Mouse (Mus musculus): ENCODE results near the gene Rhou.

Rhou gene

GRCm38 (mm10) chr8:123696167-123696566 lies 42.4 kb downstream of the Rhou start:
- DNase-seq (ENCODE audit: low spot score in 2 of 2), result no peak

- DNase-seq (ENCODE audit: low spot score in 2 of 2), result no peak
These were observed 43.6 kb downstream of the Rhou start for GRCm38 (mm10) chr8:123697329-123697728.

GRCm38 (mm10) chr8:123700399-123701070 lies 46.8 kb downstream of the Rhou start:
- no peak for DNase-seq (ENCODE audit: low spot score in 2 of 2)

- DNase-seq (ENCODE audit: low spot score in 2 of 2), result no peak
These were observed 48.3 kb downstream of the Rhou start for GRCm38 (mm10) chr8:123701952-123702587.

GRCm38 (mm10) chr8:123705376-123705775 lies 51.6 kb downstream of the Rhou start:
- DNase-seq (ENCODE audit: low spot score in 2 of 2), result no peak

GRCm38 (mm10) chr8:123707137-123707536 lies 53.4 kb downstream of the Rhou start:
- DNase-seq (ENCODE audit: low spot score in 2 of 2), result no peak

GRCm38 (mm10) chr8:123708729-123709128 lies 55.0 kb downstream of the Rhou start:
- DNase-seq (ENCODE audit: low spot score in 2 of 2), result no peak

GRCm38 (mm10) chr8:123710335-123710734 lies 56.6 kb downstream of the Rhou start:
- no peak for DNase-seq (ENCODE audit: low spot score in 2 of 2)
